Mouse (Mus musculus): ENCODE measurements around the gene Ppp1r13b. TPM values are rescaled to one million over a fixed set of nuclear protein-coding genes. Genes with fewer than 3 reads are reported as not detected.

Ppp1r13b gene
- total and polyA plus RNA-seq, 2 experiments from 2014 or later: 11.2 to 18.2 TPM

GRCm38 (mm10) chr12:111907421-111907891 lies 454 bp downstream of the Ppp1r13b start:
- no peaks in the 10 kb centered on the region for H3K27me3 ChIP-seq (ENCODE audit: control insufficient read depth, insufficient read depth, low read length)
- H3K9ac ChIP-seq (replicated peaks; ENCODE audit: low read depth, low read length): peak overlapping the region; percentile 85
- DNase-seq (ENCODE audit: low spot score): no peak
- peak overlapping the region; percentile 96 for H3K4me2 ChIP-seq (ENCODE audit: low read depth, low read length)
- H3K4me3 ChIP-seq (ENCODE audit: low read depth, low read length): peak overlapping the region; percentile 85
- H3K36me3 ChIP-seq (replicated peaks; ENCODE audit: control insufficient read depth, insufficient read depth, low read length): no peaks in the 10 kb centered on the region
- under 1% methylated on average over 49 of the region's 63 CpGs for WGBS
- H3K4me1 ChIP-seq (ENCODE audit: control insufficient read depth, insufficient read depth): 0 out of 2 replicates have a peak, but pooled peaks cover 9% of the 10 kb centered on the region
- peak overlapping the region; percentile 95 for H3K27ac ChIP-seq (ENCODE audit: low read depth)
- H3K9me3 ChIP-seq (replicated peaks; ENCODE audit: control insufficient read depth, low read length): no peaks in the 10 kb centered on the region
- ATAC-seq (ENCODE audit: insufficient read depth, low read depth): peak; percentile 60
- TF ChIP-seq EP300 (IDR thresholded peaks at IDR 0.05; ENCODE audit: low read depth) (no peak), CTCF (IDR thresholded peaks at IDR 0.05; ENCODE audit: low read depth) (no peak)

DNA sequence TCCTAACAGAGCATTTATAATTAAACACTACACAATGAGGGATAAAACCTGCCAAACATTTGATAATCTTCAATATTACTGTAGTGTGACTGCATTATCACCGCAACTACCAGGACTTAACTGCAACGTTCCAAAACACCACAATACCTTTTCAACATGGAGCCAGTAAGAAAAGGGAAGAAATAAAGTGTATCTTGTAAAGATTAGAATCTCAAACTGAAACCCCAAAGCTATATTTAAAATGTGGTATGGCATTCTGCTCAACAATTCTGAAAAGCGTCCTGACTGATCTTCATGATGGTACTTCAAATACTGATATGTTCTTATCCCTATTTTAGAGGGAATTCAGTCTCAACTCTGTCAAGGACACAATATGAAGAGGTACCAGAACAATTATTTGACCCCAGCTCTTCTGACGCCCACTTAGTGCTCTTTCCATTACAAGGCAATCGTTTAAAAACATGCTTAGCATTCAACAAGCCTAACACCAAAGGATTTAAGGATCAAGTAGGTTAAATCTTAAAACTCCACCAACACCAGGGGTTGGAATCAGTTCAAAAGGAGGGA lies 1.5 kb downstream of the Ppp1r13b start:
- H3K4me1 ChIP-seq (ENCODE audit: control insufficient read depth, insufficient read depth): peaks cover 13% of the 10 kb centered on the region; the same call in 1 of the 2 replicates
- H3K9ac ChIP-seq (replicated peaks; ENCODE audit: low read depth, low read length): peak overlapping the region; percentile 85; the same call in 1 of the 2 replicates

DNA sequence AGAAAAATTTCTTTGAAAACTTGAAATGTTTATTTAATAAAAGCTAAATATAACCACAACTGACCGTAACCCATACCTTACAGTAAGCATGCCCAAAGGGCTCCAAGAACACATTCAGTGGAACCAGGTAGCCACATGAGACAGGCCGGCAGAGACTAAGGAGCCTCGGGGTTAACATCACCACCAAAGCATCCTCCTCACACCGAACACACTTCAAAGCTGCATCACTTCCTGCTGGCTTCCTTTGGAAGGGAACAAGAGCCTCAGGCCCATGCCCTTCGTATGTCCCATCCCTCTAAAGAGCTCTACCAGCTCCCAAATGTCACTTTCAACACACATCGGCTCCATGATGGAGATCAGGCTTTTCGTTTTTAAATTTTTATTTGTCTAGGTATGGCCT lies 5.4 kb downstream of the Ppp1r13b start:
- TF ChIP-seq EP300 (IDR thresholded peaks at IDR 0.05; ENCODE audit: low read depth): peak; percentile 20; the same call in 1 of the 2 replicates
- no peak for TF ChIP-seq CTCF (IDR thresholded peaks at IDR 0.05; ENCODE audit: low read depth)
- Histone ChIP-seq H3K9ac (replicated peaks; ENCODE audit: low read depth, low read length) (no peak overlapping the region), H3K9me3 (replicated peaks; ENCODE audit: control insufficient read depth, low read length) (no peaks in the 10 kb centered on the region), H3K36me3 (replicated peaks; ENCODE audit: control insufficient read depth, insufficient read depth, low read length) (no peaks in the 10 kb centered on the region), H3K27ac (ENCODE audit: low read depth) (no peak overlapping the region), H3K27me3 (ENCODE audit: control insufficient read depth, insufficient read depth, low read length) (no peaks in the 10 kb centered on the region), H3K4me3 (ENCODE audit: low read depth, low read length) (no peak overlapping the region), H3K4me2 (ENCODE audit: low read depth, low read length) (no peak overlapping the region), H3K4me1 (ENCODE audit: control insufficient read depth, insufficient read depth) (peaks cover 31% of the 10 kb centered on the region)
- ATAC-seq (ENCODE audit: insufficient read depth, low read depth): no peak
- DNase-seq (ENCODE audit: low spot score): no peak
- WGBS: 74% methylated on average over 7 of the region's 7 CpGs

More for the DNA sequence above, 1.5 kb downstream of the Ppp1r13b start:
- Histone ChIP-seq H3K36me3 (replicated peaks; ENCODE audit: control insufficient read depth, insufficient read depth, low read length) (no peaks in the 10 kb centered on the region), H3K27me3 (ENCODE audit: control insufficient read depth, insufficient read depth, low read length) (no peaks in the 10 kb centered on the region), H3K4me3 (ENCODE audit: low read depth, low read length) (peak overlapping the region; percentile 85), H3K9me3 (replicated peaks; ENCODE audit: control insufficient read depth, low read length) (no peaks in the 10 kb centered on the region), H3K4me2 (ENCODE audit: low read depth, low read length) (peak overlapping the region; percentile 96), H3K27ac (ENCODE audit: low read depth) (no peak overlapping the region)
- ATAC-seq (ENCODE audit: insufficient read depth, low read depth) (no peak), DNase-seq (ENCODE audit: low spot score) (no peak)
- 40% methylated on average over 5 of the region's 5 CpGs for WGBS
- no peak for TF ChIP-seq EP300 (IDR thresholded peaks at IDR 0.05; ENCODE audit: low read depth)

GRCm38 (mm10) chr12:111901105-111901875 lies 6.6 kb downstream of the Ppp1r13b start:
- no peak for TF ChIP-seq CTCF (IDR thresholded peaks at IDR 0.05; ENCODE audit: low read depth)
- no peak for TF ChIP-seq EP300 (IDR thresholded peaks at IDR 0.05; ENCODE audit: low read depth)
- Histone ChIP-seq H3K4me1 (ENCODE audit: control insufficient read depth, insufficient read depth) (peaks cover 35% of the 10 kb centered on the region), H3K4me2 (ENCODE audit: low read depth, low read length) (no peak overlapping the region), H3K36me3 (replicated peaks; ENCODE audit: control insufficient read depth, insufficient read depth, low read length) (no peaks in the 10 kb centered on the region), H3K27ac (ENCODE audit: low read depth) (peak overlapping the region; percentile 56), H3K27me3 (ENCODE audit: control insufficient read depth, insufficient read depth, low read length) (no peaks in the 10 kb centered on the region), H3K4me3 (ENCODE audit: low read depth, low read length) (no peak overlapping the region), H3K9ac (replicated peaks; ENCODE audit: low read depth, low read length) (0 out of 2 replicates have a peak overlapping the region, but pooled peaks have one; percentile 29), H3K9me3 (replicated peaks; ENCODE audit: control insufficient read depth, low read length) (no peaks in the 10 kb centered on the region)
- DNase-seq (ENCODE audit: low spot score) (no peak), ATAC-seq (ENCODE audit: insufficient read depth, low read depth) (no peak)
- WGBS: 45% methylated on average over 12 of the region's 12 CpGs

GRCm38 (mm10) chr12:111899646-111900045 lies 8.3 kb downstream of the Ppp1r13b start:
- no peak overlapping the region for H3K4me2 ChIP-seq (ENCODE audit: low read depth, low read length)
- 84% methylated on average over 5 of the region's 5 CpGs for WGBS
- no peaks in the 10 kb centered on the region for H3K9me3 ChIP-seq (replicated peaks; ENCODE audit: control insufficient read depth, low read length)
- no peaks in the 10 kb centered on the region for H3K27me3 ChIP-seq (ENCODE audit: control insufficient read depth, insufficient read depth, low read length)
- TF ChIP-seq EP300 (IDR thresholded peaks at IDR 0.05; ENCODE audit: low read depth) (no peak), CTCF (IDR thresholded peaks at IDR 0.05; ENCODE audit: low read depth) (no peak)
- H3K27ac ChIP-seq (ENCODE audit: low read depth): no peak overlapping the region
- H3K36me3 ChIP-seq (replicated peaks; ENCODE audit: control insufficient read depth, insufficient read depth, low read length): no peaks in the 10 kb centered on the region
- DNase-seq (ENCODE audit: low spot score) (no peak), ATAC-seq (ENCODE audit: insufficient read depth, low read depth) (no peak)
- H3K4me1 ChIP-seq (ENCODE audit: control insufficient read depth, insufficient read depth): peaks cover 36% of the 10 kb centered on the region
- no peak overlapping the region for H3K4me3 ChIP-seq (ENCODE audit: low read depth, low read length)
- H3K9ac ChIP-seq (replicated peaks; ENCODE audit: low read depth, low read length): no peak overlapping the region
